Mouse (Mus musculus): ENCODE measurements around the gene Styx. TPM values are rescaled to one million over a fixed set of nuclear protein-coding genes. Genes with fewer than 3 reads are reported as not detected.

Gene Styx
- total and polyA plus RNA-seq, 3 experiments, result 33.3 to 102 (median 37.3) TPM

DNA sequence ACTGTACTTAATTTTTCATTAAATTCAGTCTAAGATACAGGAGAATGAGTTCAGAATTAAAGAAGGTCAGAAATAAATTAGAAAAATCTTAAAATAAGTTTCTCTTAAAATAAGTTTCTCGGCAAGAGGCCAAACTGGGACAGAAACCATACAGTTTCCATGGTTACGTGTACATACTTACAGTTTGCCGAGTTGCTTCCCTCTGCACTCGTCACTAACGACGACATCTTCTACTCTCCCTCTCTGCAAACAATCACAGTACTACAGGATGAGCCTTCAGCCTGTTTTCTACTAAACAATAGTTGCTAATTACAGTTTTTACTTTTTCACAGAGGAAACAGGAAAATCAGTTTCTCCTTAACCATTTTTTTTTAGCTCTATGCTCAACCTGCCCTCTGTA lies 29.9 kb downstream of the Styx start:
- no peak for DNase-seq (ENCODE audit: low spot score)
- no peaks in the 10 kb centered on the region for H3K27me3 ChIP-seq (ENCODE audit: insufficient read depth, low read length)
- ATAC-seq (ENCODE audit: extremely low read depth, insufficient number of reproducible peaks, low FRiP score, poor library complexity, severe bottlenecking), result no peak
- H3K9me3 ChIP-seq (replicated peaks), result no peaks in the 10 kb centered on the region
- peaks cover 41% of the 10 kb centered on the region for H3K36me3 ChIP-seq (replicated peaks)
- no peaks in the 10 kb centered on the region for H3K4me1 ChIP-seq (ENCODE audit: insufficient read depth, low read depth, low read length)
- no peak overlapping the region for H3K4me3 ChIP-seq (ENCODE audit: low read depth, low read length)
- TF ChIP-seq GATA1 (IDR thresholded peaks at IDR 0.05; ENCODE audit: borderline replicate concordance, low read length) (no peak), POLR2AphosphoS5 (IDR thresholded peaks at IDR 0.05; ENCODE audit: insufficient replicate concordance, low read depth, low read length) (no peak)

DNA sequence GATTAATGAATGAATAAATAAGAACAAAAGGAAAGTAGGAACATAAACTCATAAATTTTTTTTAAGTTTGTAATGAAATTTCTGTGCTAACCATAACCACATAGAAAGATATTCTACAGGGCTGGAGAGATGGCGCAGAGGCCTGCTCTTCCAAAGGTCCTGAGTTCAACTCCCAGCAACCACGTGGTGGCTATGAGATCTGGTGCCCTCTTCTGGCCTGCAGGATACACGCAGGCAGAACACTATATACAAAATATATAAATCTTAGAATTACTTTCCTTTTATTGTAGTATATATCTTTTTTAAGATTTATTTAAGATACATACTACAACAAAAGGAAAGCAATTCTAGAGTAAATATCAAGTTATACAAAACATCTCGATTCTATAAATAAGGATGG lies 32.0 kb downstream of the Styx start:
- TF ChIP-seq GATA1 (IDR thresholded peaks at IDR 0.05; ENCODE audit: borderline replicate concordance, low read length), result no peak
- TF ChIP-seq TAL1 (conservative IDR thresholded peaks at IDR 0.05; ENCODE audit: low read depth, low read length), result no peak
- TF ChIP-seq CTCF (IDR thresholded peaks at IDR 0.05; ENCODE audit: low read depth, low read length), result no peak
- no peak for TF ChIP-seq GATA2 (IDR thresholded peaks at IDR 0.05; ENCODE audit: borderline replicate concordance, low read depth, low read length)
- no peak for TF ChIP-seq POLR2AphosphoS5 (IDR thresholded peaks at IDR 0.05; ENCODE audit: insufficient replicate concordance, low read depth, low read length)
- H3K27me3 ChIP-seq (ENCODE audit: insufficient read depth, low read length), result no peaks in the 10 kb centered on the region
- no peaks in the 10 kb centered on the region for H3K9me3 ChIP-seq (replicated peaks)
- H3K36me3 ChIP-seq (replicated peaks), result peaks cover 49% of the 10 kb centered on the region
- no peak for ATAC-seq (ENCODE audit: extremely low read depth, insufficient number of reproducible peaks, low FRiP score, poor library complexity, severe bottlenecking)
- no peak overlapping the region for H3K4me3 ChIP-seq (ENCODE audit: low read depth, low read length)
- no peak for DNase-seq (ENCODE audit: low spot score)
- peaks cover 18% of the 10 kb centered on the region for H3K4me1 ChIP-seq (ENCODE audit: insufficient read depth, low read depth, low read length)

DNA sequence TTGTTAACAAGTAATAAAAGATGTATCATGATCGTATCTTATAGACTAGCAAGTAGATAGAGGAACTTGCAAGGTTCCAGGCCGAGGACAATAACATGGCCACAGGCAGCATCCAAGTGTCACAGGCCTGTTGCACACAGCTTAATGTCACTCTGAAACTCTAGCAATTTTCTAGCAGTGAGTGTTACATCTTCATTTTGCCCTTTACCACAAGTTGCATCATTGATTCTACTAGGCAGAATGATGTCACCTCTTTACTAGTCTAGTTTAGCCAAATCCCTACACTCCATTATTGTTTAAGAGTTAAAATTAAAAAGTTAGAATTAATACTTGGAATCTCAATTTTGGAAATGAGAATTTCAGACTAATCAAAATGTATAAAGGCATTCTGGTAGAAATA lies 34.7 kb downstream of the Styx start:
- Histone ChIP-seq H3K4me3 (ENCODE audit: low read depth, low read length) (no peak overlapping the region), H3K4me1 (ENCODE audit: insufficient read depth, low read depth, low read length) (peaks cover 28% of the 10 kb centered on the region), H3K9me3 (replicated peaks) (no peaks in the 10 kb centered on the region), H3K27me3 (ENCODE audit: insufficient read depth, low read length) (no peaks in the 10 kb centered on the region), H3K36me3 (replicated peaks) (peaks cover 30% of the 10 kb centered on the region)
- TF ChIP-seq GATA1 (IDR thresholded peaks at IDR 0.05; ENCODE audit: borderline replicate concordance, low read length), result no peak
- no peak for TF ChIP-seq POLR2AphosphoS5 (IDR thresholded peaks at IDR 0.05; ENCODE audit: insufficient replicate concordance, low read depth, low read length)
- TF ChIP-seq CTCF (IDR thresholded peaks at IDR 0.05; ENCODE audit: low read depth, low read length), result no peak
- TF ChIP-seq GATA2 (IDR thresholded peaks at IDR 0.05; ENCODE audit: borderline replicate concordance, low read depth, low read length), result no peak
- no peak for TF ChIP-seq TAL1 (conservative IDR thresholded peaks at IDR 0.05; ENCODE audit: low read depth, low read length)
- no peak for ATAC-seq (ENCODE audit: extremely low read depth, insufficient number of reproducible peaks, low FRiP score, poor library complexity, severe bottlenecking)
- DNase-seq (ENCODE audit: low spot score), result no peak

GRCm38 (mm10) chr14:45387480-45387879 lies 36.6 kb downstream of the Styx start:
- TF ChIP-seq GATA1 (IDR thresholded peaks at IDR 0.05; ENCODE audit: borderline replicate concordance, low read length), result no peak
- Histone ChIP-seq H3K9me3 (replicated peaks) (no peaks in the 10 kb centered on the region), H3K27me3 (ENCODE audit: insufficient read depth, low read length) (peaks cover 2% of the 10 kb centered on the region; the same call in 1 of the 2 replicates), H3K4me1 (ENCODE audit: insufficient read depth, low read depth, low read length) (peaks cover 28% of the 10 kb centered on the region), H3K4me3 (ENCODE audit: low read depth, low read length) (peak overlapping the region; percentile 86), H3K36me3 (replicated peaks) (peaks cover 17% of the 10 kb centered on the region)
- ATAC-seq (ENCODE audit: extremely low read depth, insufficient number of reproducible peaks, low FRiP score, poor library complexity, severe bottlenecking) (peak; percentile 59), DNase-seq (ENCODE audit: low spot score) (peak; percentile 14)

DNA sequence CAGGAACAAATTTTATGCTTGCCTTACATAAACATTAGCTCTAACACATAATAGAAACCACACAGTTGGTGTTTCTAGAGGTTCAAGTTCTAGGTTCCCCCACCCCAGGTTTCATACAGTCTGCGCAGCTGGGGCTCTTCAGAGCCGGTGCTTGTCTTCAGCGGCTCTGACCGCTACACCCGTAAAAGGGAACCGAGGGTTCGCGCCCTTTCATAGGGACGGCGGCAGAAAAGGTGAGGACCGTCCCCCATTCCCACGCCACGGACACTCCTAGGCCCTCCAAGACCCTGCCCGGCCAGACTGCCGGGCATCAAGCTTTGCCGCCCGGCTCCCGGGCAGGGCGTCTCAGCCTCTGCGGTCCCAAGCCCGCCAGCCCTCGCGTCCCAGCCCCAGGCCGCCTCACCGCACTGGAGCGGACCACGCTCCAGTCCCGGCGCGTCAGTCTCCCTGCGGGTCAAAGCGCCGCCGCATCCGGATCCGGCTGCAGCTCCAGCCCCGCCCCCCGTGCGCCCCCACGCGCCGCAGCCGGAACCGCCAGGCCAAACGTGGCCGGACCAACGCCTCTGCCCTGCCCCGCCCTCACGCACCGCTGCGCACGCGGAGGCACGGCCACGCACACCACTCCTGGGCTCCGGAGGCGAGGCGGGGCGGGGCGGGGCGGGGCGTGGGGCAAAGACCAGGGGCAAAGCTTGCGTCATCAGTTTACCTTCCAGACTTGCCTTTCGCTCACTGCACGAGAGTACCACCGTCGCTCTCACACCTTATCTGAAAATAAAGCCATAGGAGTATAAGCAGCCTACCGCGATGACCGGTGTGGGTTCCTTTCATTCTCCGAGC lies 37.7 kb downstream of the Styx start:
- peaks cover 28% of the 10 kb centered on the region for H3K4me1 ChIP-seq (ENCODE audit: insufficient read depth, low read depth, low read length)
- H3K4me3 ChIP-seq (ENCODE audit: low read depth, low read length), result peak overlapping the region; percentile 86
- H3K9me3 ChIP-seq (replicated peaks), result no peaks in the 10 kb centered on the region
- H3K36me3 ChIP-seq (replicated peaks), result peaks cover 13% of the 10 kb centered on the region
- ATAC-seq (ENCODE audit: extremely low read depth, insufficient number of reproducible peaks, low FRiP score, poor library complexity, severe bottlenecking) (peak; percentile 55), DNase-seq (ENCODE audit: low spot score) (peak; percentile 63)
- H3K27me3 ChIP-seq (ENCODE audit: insufficient read depth, low read length), result peaks cover 2% of the 10 kb centered on the region; the same call in 1 of the 2 replicates
- TF ChIP-seq CTCF (IDR thresholded peaks at IDR 0.05; ENCODE audit: low read depth, low read length) (no peak), GATA2 (IDR thresholded peaks at IDR 0.05; ENCODE audit: borderline replicate concordance, low read depth, low read length) (no peak), POLR2AphosphoS5 (IDR thresholded peaks at IDR 0.05; ENCODE audit: insufficient replicate concordance, low read depth, low read length) (no peak), TAL1 (conservative IDR thresholded peaks at IDR 0.05; ENCODE audit: low read depth, low read length) (no peak), GATA1 (IDR thresholded peaks at IDR 0.05; ENCODE audit: borderline replicate concordance, low read length) (no peak)

GRCm38 (mm10) chr14:45389194-45389593 lies 38.3 kb downstream of the Styx start:
- DNase-seq (ENCODE audit: low spot score) (no peak), ATAC-seq (ENCODE audit: extremely low read depth, insufficient number of reproducible peaks, low FRiP score, poor library complexity, severe bottlenecking) (no peak)
- H3K36me3 ChIP-seq (replicated peaks), result peaks cover 13% of the 10 kb centered on the region
- peak overlapping the region; percentile 86 for H3K4me3 ChIP-seq (ENCODE audit: low read depth, low read length)
- peaks cover 2% of the 10 kb centered on the region; the same call in 1 of the 2 replicates for H3K27me3 ChIP-seq (ENCODE audit: insufficient read depth, low read length)
- TF ChIP-seq TAL1 (conservative IDR thresholded peaks at IDR 0.05; ENCODE audit: low read depth, low read length) (no peak), POLR2AphosphoS5 (IDR thresholded peaks at IDR 0.05; ENCODE audit: insufficient replicate concordance, low read depth, low read length) (no peak), GATA2 (IDR thresholded peaks at IDR 0.05; ENCODE audit: borderline replicate concordance, low read depth, low read length) (no peak), CTCF (IDR thresholded peaks at IDR 0.05; ENCODE audit: low read depth, low read length) (no peak), GATA1 (IDR thresholded peaks at IDR 0.05; ENCODE audit: borderline replicate concordance, low read length) (no peak)
- peaks cover 28% of the 10 kb centered on the region for H3K4me1 ChIP-seq (ENCODE audit: insufficient read depth, low read depth, low read length)
- H3K9me3 ChIP-seq (replicated peaks), result no peaks in the 10 kb centered on the region

Data from G1E (cell line).